Mouse (Mus musculus): ENCODE measurements at regions not wholly inside any gene's neighbourhood (a gene's known extent, or its start where the extent isn't known, plus 50 kb on each side); places are given as distances from the start of the nearest gene placed in this dataset.
"Not testable (repeated sequence)": the region's sequence is repeated elsewhere in the genome, so short reads cannot be mapped to it uniquely, and the experiment has no call there.

DNA sequence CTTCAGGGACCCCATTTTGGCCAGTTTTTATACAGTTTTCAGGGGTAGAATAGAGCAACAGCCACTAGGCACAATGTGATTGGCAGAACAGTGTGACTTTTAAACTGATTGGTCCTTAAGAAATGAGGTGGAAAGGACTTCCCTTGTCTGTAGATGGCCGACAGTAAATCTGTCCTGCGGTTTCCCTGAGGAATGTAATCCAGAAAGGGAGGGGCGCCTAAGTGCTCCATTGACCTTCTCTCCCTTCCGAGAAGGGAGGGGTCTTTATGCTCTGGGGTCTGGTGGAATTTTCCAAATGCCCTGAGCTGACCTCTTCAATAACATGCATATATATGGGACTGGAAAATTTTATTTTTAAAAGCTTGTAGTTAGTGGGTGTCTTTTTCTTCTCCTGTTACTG lies 115.7 kb upstream of the Rhobtb1 start:
- DNase-seq (ENCODE audit: low spot score), result not testable (repeated sequence)

DNA sequence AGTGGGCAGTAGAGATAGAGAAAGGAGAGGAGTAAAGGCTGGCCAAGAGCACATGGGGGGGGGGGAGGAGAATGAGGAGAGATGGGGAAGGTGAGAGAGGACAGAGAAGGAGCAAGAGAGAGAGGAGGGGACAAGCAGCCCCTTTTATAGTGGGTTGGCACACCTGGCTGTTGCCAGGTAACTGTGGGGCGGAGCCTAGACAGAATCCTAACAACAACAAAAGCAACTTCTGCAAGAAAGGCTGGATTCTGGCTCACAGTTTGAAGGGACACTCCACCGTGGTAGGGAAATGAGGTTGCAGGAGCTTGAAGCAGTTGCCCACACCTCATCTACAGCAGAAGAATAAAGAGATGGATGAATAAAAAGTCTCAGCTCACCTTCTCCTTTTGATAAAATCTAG lies 115.1 kb upstream of the Rhobtb1 start:
- DNase-seq (ENCODE audit: low spot score), result no peak

DNA sequence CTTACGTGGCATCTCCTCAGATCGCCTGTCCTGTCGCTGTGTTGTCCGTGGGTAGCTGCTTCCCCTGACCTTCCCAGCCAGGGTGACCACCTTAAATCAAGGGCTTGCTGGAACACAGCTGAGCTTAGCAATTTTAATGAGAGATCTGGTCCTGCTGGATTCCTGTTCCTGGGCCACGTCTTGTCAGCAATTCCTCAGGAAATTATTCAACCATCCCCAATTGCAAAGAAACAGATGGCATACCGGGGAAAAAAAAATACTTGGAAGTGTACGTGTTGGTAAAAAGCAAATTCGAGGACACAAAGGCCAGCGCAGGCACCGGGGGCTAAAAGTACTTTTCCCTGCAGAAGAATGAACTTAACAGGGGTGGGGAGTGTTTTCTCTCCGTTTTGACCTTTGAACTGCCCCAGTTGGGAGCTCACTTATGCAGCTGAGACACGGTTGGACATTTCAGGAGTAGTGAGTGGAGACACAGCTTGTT lies 107.0 kb upstream of the Rhobtb1 start:
- DNase-seq (ENCODE audit: low spot score), result no peak

DNA sequence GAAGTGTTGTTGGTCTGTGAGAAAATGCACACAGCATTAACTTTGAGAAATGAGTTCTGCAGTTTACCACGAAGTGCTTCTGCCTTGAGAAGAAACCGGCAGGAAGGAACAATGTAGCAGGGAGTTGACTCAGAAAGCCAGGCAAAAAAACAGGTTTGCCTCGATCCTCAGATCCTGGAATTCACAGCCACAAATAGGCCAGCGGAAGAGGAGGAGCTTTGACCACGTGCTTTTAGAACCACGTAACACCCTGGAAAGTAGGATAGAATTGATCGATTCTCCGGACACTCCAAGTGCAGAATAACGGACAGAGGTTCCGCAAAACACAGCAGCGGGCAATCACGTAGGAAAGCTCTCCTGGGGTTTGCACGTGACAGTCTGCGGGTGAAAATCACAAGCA lies 106.0 kb upstream of the Rhobtb1 start:
- no peak for DNase-seq (ENCODE audit: low spot score)

DNA sequence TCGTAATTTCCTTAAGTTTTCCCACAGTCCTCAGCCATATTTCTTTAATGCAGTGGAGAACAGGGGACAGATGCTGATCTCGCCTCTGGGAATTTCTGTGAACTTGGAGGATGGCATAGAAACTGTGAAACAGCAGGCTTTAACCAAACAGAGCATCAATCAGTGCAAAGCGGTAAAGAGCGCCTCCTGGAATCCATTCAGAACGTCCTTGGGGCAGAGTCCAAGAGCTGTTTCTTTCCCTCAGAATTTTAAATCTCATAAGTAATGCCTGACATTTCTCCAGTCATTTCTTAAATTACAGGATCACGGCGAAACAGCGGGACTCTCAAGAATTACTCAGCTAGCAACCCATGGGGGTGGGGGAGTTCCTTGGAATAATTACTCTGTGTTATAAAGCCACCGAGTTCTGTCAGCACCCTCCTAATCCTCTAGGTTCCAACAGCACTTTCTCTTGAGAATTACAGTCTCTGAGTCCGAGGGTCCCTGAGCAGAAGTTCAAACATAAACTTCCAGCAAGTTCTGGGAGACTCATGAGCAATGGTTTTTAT lies 105.2 kb upstream of the Rhobtb1 start:
- no peak for DNase-seq (ENCODE audit: low spot score)

DNA sequence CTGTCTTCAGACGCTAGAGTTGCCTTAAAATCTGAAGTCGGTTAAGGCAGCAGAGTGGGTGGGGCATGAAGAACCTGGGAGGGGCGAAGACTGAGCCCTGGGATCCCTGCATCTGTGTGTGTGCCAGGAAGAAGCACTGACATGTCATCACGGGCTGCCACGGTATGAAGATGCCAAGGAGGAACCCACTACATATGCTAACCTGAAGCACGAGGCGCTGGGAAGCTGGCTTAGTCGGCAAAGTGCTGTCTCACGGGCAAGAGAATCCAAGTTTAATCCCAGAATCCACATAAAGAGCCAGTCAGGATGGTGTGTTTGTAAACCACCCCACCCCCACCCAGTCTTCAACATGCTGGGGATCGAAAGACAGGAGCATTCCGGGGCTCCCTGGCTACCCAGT lies 73.2 kb upstream of the Rhobtb1 start:
- DNase-seq (ENCODE audit: low spot score), result no peak

DNA sequence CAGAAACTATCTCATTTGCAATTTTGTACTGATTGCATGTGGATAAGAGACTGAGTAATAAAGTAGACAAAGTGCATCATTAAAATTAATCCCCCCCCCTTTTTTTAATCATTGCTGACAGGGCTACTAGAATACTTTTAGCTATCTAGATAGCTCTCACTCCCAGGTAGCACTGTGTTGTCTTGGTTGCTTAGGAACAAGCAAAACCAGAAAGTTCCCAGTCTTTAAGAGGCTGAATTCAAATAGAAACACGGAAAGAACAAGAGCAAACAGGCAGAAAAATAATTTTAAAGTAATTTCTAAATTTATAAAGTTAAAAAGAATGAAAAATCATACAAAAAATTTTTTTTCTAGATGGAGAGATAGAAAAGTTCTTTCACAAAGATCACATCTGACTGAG lies 65.0 kb upstream of the Rhobtb1 start:
- DNase-seq (ENCODE audit: low spot score), result no peak

DNA sequence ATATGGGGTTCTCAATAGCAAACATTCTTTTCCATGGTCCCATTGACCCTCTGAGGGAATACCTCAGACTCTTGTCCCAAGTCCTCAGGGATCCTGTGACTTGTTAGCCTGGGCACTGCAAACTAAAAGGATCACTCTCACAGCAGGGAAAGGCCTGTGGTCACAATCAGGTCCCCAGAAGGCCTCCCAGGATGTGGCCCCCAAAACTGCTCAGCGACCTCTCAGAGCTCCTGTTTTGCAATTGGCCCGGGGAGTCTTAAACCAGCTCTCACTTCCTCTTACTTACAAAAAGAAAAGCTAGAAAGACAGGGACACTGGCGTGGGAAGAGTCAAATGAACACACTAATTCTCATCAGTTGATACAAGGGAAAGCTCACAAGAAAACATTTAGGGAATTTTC lies 59.4 kb upstream of the Rhobtb1 start:
- no peak for DNase-seq (ENCODE audit: low spot score)

DNA sequence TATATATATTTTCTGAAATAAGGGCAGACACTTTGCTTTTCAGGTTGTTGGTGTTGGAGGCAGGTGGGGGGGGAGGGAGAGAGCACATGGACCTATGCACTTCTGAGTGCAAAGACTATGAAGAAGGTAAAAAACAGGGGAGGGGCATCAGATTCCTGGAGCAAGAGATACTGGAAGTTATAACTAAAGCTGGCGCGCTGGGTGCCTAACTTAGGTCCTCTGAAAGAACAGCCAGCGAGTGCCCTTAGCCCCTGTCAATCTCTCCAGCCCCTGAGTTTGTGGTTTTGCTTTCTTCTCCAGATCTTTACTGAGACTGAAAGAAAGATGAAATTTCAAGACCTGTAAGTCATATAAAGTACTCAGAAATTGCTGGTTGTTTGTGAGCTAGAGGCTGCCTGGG lies 51.2 kb upstream of the Rhobtb1 start:
- no peak for DNase-seq (ENCODE audit: low spot score)

DNA sequence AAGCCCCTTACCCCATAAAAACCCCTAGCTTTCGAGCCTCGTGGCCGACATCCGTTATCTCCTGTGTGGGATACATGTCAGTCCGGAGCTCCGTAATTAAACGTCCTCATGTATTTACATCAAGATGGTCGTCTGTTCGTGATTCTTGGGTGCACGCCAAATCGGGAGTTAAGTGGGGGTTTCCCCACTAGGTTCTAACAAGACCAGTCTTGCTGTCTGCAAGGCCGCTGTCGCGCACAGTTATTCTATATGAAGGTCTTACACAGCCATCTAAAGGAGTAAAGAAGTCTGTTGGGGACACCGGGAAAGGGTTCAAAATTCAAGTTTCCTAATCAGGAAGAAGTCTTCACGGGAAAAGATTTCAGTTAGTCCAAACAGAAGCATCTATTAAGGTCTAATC lies 50.5 kb upstream of the Rhobtb1 start:
- DNase-seq (ENCODE audit: low spot score), result not testable (repeated sequence)
